Mouse (Mus musculus) embryo, embryonic 9.5 days (tissue): ENCODE measurements at regions not wholly inside any gene's neighbourhood (a gene's known extent, or its start where the extent isn't known, plus 50 kb on each side); places are given as distances from the start of the nearest gene placed in this dataset.
A peak's percentile ranks its signal among the peaks of the same experiment; 100 is the strongest.

ENCODE experiments used
- DNase-seq: peaks from one replicate; pipeline ENCODE4 v3.0.0-alpha.2; 2017; ENCODE audit errors: extremely low spot score

- no peak for DNase-seq
Observed at GRCm38 (mm10) chr13:7306995-7307394, 658.4 kb upstream of the Pfkp start.

GRCm38 (mm10) chr13:7307396-7307795, 658.8 kb upstream of the Pfkp start:
- DNase-seq: no peak

DNA sequence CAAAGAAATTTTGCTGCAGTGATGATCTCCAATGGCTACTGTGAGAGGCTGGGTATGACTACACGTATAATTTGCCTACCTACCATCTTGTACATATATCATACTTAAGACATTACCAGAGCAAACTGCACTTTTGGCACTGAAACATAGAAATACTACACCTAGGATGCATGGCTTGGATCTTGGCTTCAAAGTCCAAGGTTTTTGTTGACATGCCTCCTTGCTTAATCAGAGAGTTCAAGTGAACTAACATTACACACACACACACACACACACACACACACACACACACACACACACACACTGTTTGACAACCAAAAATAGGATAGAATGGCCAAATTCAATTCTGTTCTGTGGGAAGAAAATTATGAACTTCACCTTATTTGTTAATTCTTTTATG, 664.9 kb upstream of the Pfkp start:
- DNase-seq: no peak

DNA sequence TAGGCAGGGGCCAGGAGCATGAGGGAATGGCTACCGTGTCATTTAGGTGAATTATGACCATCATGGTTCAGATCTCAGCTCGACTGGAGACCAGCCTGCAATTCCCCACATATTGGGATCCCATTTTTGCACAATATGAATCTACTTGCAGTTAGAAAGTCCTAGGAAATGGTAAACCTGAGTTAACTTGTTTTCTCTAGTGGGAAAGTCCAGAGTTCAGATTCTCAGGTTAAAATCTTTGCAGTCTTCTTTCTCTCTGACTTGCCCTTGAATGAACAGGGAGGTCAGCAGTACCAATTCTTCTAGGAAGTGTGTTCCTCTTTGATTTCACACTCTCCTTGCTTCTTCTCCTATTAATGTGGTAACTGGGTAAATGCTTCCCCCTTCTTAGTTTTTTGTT, 681.6 kb upstream of the Pfkp start:
- DNase-seq: no peak

- DNase-seq: no peak
Observed at GRCm38 (mm10) chr13:7345760-7346159, 697.2 kb upstream of the Pfkp start.

- DNase-seq: no peak
Observed at GRCm38 (mm10) chr13:7348431-7348830, 699.9 kb upstream of the Pfkp start.

DNA sequence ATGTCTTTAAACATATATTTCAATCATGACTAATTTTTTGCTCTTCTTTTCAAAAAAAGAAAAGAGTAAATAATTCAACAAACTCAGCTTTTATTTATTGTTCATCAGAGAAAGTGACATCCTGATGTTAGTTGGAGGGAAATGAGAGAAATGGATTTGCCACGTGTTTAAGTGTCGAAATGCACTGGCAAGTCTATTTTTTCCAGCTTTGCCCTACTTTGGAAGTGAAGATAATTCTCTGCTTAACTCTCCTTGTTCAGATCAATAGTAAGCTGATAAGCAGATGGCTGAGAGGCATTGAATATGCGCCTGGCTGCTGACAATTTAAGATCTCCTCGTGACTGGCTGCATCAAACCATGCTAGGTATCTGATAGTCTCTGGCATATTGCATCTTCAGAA, 704.4 kb upstream of the Pfkp start:
- DNase-seq: no peak

DNA sequence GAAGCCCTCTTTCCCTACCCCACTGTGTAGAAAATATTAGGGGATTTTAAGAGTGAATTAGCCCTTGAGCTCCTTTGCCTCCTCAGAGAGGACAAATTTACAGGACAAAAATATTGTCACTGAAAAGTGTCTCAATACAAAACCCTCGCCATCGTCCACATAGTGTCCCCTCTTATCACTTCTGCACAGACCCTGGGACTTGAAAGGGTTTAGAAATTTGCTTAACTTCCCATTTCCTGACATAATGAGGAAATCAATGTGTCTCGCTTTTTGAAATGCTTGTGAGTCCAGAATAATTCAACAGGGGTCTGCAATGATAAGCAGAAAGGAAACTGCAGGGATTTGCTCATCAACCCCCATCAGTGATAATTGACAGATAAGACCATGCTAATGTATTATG, 708.5 kb upstream of the Pfkp start:
- no peak for DNase-seq

GRCm38 (mm10) chr13:7373559-7373958, 725.0 kb upstream of the Pfkp start:
- peak; percentile 3 for DNase-seq

DNA sequence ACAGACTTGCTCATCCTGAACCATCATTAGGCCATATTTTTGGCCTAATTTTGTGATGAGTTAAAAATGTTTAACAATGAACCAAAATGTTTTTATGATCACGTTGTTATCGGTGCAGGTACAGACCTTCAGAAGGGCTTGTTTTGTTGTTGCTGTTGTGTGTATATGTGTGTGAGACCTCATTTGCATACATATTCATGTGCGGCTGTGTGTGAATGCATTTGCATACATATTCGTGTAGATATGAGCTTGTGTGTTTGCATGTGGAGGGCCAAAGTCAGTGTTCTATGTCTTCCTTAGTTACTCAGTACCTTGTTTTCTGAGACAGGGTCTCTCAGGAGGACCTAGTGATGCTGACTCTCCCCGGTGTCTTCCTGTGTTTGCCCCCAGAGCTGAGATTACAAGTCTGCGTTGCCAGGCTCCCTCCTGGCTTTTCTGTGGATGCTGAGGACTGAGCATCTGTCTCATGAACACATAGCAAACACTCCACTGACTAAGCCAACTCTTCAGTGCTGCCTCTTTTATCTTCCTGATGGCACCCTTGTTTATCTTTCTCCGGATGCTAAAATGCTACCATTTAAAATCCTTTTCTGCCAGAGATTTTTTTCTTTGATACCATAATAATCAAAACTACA, 726.5 kb upstream of the Pfkp start:
- no peak for DNase-seq

DNA sequence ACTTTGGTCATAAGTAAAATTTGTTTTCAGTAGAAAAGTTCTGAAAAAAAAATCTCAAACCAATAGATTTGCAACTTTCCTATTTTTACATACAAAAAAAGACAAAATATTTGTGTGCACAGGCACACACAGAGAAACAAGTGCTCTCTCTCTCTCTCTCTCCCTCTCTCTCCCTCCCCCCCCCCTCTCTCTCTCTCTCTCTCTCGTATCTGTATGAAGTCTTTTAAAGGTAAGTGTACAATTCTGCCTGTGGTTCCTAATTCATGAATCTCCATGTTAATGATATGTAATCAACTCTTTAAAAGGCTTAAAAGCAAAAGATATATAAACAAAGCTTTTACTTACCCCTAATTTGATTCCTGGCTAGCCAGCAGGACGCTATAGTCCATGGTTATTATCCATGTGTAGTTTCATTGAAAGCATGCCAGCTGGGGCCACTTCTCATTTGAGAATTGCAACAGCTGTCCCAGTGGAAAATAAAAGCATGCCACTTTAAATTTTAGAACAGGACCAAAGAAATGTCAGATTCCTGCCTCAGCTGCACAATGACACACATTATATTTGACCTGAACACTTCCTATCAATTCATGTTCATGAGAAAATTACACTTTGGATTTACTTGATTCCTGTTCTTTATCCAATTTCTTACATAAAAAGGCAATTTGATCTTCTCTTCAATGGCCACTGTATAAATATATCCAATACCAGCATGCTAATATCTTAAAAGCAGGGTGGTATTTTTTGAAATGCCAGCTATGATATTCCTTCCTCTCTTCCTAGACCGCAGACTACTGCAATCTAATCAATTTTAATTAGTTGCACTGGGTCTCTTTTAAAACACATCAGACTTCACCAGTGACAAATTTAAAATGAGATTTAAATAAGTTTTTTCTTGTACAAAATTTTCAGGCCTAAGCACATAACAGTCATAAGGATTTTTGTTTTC, 766.0 kb upstream of the Pfkp start:
- no peak for DNase-seq

- DNase-seq: no peak
Observed at GRCm38 (mm10) chr13:7427750-7428149, 774.9 kb upstream of the Adarb2 start.

GRCm38 (mm10) chr13:7429271-7429670, 773.4 kb upstream of the Adarb2 start:
- DNase-seq: no peak

- peak; percentile 15 for DNase-seq
Observed at GRCm38 (mm10) chr13:7451434-7452002, 751.1 kb upstream of the Adarb2 start.

DNA sequence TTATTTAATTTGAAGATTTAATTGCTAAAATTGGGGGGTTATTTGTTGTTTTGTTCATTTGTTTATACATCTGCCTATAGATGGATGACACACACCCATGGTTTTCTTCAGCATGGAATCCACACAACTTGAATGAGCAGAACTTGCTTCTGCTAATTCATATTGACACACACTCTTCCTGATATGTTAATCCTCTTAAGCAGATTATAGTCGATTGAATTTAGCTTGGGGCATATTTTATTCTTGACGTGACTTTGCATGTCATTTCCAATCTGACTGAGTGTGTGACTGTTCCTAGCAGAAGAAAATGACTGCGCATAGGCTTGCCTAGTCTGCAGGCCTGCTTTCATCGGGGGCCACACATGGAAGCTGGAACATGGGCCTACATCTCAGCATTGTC, 727.0 kb upstream of the Adarb2 start:
- no peak for DNase-seq

DNA sequence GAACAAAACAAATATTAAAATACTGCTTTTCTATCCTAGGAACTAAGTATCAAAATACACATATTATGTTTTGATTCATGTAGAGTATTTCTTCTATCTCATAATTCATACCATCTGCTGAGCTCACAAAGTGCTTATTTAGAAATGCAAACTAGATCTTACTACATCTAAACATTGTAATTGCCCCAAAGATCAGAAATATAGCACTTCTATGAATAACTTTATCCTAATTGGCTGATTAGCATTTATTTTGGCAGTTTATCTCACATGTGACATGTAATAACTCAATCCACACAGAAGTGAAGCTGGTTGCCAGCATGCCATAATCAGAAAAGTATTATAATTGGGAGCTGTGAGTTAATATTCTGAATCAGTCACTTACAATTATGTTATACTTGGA, 684.6 kb upstream of the Adarb2 start:
- no peak for DNase-seq

DNA sequence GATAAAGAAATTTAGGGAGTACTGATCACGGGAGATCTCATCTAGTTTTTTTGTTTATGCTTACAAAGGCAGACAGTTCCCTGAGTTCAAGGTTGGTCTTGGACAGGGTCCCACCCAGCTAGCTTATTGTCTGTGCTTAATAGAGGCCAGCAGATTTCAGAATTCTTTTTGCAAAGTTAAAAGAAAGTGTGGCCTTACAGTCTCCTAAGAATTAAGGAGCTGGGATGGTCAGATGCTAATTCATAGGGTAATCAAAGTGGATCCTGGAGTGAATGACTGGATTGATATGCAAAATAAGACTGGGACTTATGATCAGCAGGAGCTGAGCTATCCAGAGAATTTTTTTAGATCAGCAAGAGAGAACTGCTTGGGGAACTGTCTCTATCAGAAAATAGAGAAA, 678.2 kb upstream of the Adarb2 start:
- no peak for DNase-seq

- no peak for DNase-seq
Observed at GRCm38 (mm10) chr13:7538856-7539255, 663.8 kb upstream of the Adarb2 start.

DNA sequence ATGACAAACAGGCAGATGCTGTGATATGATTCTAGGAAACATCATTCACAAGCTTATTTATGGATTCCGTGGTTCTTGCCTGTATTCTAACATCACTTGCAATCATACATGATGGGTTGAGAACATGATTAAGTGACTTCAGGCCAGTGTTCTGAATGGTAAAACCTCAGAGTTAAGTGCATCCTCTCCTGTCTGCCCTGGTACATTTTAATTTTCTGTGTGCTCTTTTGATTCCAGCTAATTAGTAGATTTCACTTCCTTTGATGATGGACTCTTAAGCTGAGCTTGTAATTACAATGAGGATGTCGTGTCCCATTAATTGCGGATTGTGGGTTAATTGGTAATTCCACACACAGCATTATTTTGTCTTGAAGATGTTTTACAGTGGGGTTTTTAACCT, 618.6 kb upstream of the Adarb2 start:
- DNase-seq: no peak
